Mouse (Mus musculus) liver, embryonic 12.5 days (tissue): Measurements from ENCODE around the gene Ywhah. TPM values are rescaled to one million over a fixed set of nuclear protein-coding genes. Genes with fewer than 3 reads are reported as not detected.

Source experiments
- ATAC-seq: fragments of 200-750 bp; cut with Nextera tagmentation; 2 replicates; pipeline ENCODE4 v1.8.0; 2017; ENCODE audit warnings: moderate number of reproducible peaks, mild to moderate bottlenecking, moderate library complexity
- H3K27ac ChIP-seq: fragments of 300-500 bp; sonication (generic); 2 replicates; pipeline ENCODE4 v1.5.1; 2016; ENCODE audit warnings: mild to moderate bottlenecking
- H3K27me3 ChIP-seq: fragments of 300-500 bp; sonication (generic); replicated peaks from 2 replicates; pipeline ENCODE4 v1.6.1; 2016; ENCODE audit warnings: mild to moderate bottlenecking, moderate library complexity
- H3K36me3 ChIP-seq: fragments of 300-500 bp; sonication (generic); 2 replicates; pipeline ENCODE4 v1.6.1; 2016; ENCODE audit warnings: mild to moderate bottlenecking, moderate library complexity
- H3K4me1 ChIP-seq: fragments of 300-500 bp; sonication (generic); 2 replicates; pipeline ENCODE4 v1.6.1; 2016
- H3K4me2 ChIP-seq: fragments of 300-500 bp; sonication (generic); 2 replicates; pipeline ENCODE4 v1.6.1; 2016; ENCODE audit warnings: mild to moderate bottlenecking, moderate library complexity
- H3K4me3 ChIP-seq: fragments of 300-500 bp; sonication (generic); 2 replicates; pipeline ENCODE4 v1.5.1; 2016; ENCODE audit warnings: mild to moderate bottlenecking, moderate library complexity
- H3K9ac ChIP-seq: fragments of 300-500 bp; sonication (generic); 2 replicates; pipeline ENCODE4 v1.6.1; 2016; ENCODE audit warnings: mild to moderate bottlenecking, moderate library complexity
- H3K9me3 ChIP-seq: fragments of 300-500 bp; sonication (generic); replicated peaks from 2 replicates; pipeline ENCODE4 v1.6.1; 2016; ENCODE audit warnings: mild to moderate bottlenecking, moderate library complexity
- WGBS: fragments of 180-500 bp; shearing (Covaris S2); methylation state at CpG from one replicate; pipeline ENCODE4 v1.1.7; 2016; ENCODE audit not compliant: insufficient replicate concordance; 5-methylcytosine and 5-hydroxymethylcytosine counted together
- polyA plus RNA-seq: library from polyadenylated mRNA; unstranded; fragments of >200 nt; fragmentation: Nextera tagmentation; extraction: Ambion mirVana; gene quantifications from 2 replicates; pipeline ENCODE4 v1.2.1, GENCODE M21; 2016

Ywhah gene
- polyA plus RNA-seq = 282 and 294 TPM in 2 replicates

DNA sequence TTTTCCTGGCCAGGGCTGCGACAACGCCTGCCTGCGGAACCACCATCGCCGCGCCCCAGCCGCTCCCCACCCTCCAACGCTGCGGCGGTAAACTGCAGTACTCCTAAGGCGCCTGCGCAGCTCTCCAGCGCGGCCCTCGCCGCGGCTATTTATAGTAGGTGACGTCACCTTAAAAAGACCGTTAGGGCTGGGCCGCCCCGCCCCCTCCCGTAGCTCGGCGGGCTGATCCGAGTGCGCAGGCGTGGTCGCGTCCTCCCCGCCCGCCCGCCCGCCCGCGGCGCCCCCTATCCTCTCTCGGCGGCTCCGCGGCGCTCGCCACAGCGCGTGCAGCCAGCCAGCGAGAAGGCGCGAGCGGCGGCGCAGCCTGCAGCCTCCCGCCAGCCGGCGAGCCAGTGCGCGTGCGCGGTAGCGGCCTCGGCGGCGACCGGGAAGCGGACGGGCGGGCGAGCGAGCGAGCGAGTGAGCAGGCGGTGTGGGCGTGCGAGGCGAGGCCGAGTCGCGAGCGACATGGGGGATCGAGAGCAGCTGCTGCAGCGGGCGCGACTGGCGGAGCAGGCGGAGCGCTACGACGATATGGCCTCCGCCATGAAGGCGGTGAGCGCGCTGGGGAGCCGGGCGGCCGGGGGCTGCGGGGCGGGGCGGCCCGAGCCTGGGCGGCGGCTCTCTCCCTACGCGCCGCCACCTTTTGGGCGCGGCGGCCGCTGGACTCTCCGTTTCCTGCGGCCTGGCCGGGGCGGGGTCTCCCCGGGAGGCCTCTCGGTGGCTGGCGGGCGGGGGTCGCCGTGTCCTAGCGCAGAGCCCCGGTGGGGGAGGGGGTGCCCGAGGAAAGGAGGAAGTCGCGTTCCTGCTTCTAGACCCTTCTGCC, at the start of gene Ywhah:
Gene Ywhah (plus strand): TSS at position 256 of the 865 bp plus-strand sequence.
- Histone ChIP-seq H3K4me3 (peak within 1 kb of the TSS; percentile 76), H3K4me2 (peak within 1 kb of the TSS; percentile 95), H3K4me1 (peaks cover 68% of the 10 kb centered on the region), H3K9ac (peak within 1 kb of the TSS; percentile 98), H3K27me3 (peaks cover 3% of the 10 kb centered on the region; the same call in 1 of the 2 replicates), H3K36me3 (peaks cover 32% of the 10 kb centered on the region), H3K27ac (peak within 1 kb of the TSS; percentile 100), H3K9me3 (no peaks in the 10 kb centered on the region)
- ATAC-seq = peak; percentile 93
- under 1% methylated on average over 91 of the region's 121 CpGs for WGBS

DNA sequence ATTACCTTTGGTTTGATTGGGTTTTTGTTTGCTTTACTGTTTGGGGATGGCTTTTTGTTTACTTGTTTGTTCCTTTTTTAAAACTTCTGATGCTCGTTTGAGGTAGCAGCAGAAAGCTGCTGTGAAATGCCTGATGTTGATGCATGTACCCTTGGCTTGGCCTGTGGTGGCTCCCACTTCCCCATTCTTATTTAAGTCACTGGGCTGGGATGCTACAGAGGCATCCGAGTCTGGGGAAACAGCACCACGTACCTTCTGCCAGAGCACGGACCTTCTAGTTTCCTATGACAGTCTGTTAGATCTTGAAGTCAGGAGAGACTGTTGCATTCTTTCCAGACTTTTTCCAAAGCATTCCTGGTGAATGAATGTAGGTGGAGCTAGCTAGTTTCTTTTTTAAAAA, 42.1 kb upstream of the Ywhah start:
- WGBS = 57% methylated on average over 4 of the region's 4 CpGs
- Histone ChIP-seq H3K27ac (no peak overlapping the region), H3K4me2 (no peak overlapping the region), H3K27me3 (no peaks in the 10 kb centered on the region), H3K9me3 (no peaks in the 10 kb centered on the region), H3K4me1 (0 out of 2 replicates have a peak, but pooled peaks cover 7% of the 10 kb centered on the region), H3K9ac (no peak overlapping the region), H3K36me3 (peaks cover 44% of the 10 kb centered on the region), H3K4me3 (no peak overlapping the region)
- ATAC-seq = no peak

DNA sequence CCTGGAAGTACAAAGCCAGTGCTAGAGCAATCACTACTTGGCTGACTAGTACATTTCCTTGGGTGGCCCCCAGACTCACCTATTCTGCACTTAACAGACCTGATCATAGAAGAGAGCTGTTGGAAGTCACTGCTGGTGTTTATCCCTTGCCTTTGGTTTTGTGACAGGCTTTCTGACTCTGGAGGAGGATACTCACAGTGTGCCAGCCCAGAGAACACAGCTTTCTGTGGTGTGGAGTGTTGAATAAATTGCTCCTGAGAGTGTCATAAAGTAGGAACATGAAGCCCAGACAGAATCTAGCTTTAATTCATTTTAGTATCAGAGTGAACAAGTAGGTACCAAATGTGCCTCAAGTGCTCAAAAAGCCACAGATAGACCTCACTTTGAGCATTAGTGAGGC, 41.4 kb upstream of the Ywhah start:
- Histone ChIP-seq H3K4me1 (0 out of 2 replicates have a peak, but pooled peaks cover 7% of the 10 kb centered on the region), H3K9ac (no peak overlapping the region), H3K9me3 (no peaks in the 10 kb centered on the region), H3K36me3 (peaks cover 49% of the 10 kb centered on the region), H3K4me2 (no peak overlapping the region), H3K4me3 (no peak overlapping the region), H3K27me3 (no peaks in the 10 kb centered on the region), H3K27ac (no peak overlapping the region)
- ATAC-seq = no peak

DNA sequence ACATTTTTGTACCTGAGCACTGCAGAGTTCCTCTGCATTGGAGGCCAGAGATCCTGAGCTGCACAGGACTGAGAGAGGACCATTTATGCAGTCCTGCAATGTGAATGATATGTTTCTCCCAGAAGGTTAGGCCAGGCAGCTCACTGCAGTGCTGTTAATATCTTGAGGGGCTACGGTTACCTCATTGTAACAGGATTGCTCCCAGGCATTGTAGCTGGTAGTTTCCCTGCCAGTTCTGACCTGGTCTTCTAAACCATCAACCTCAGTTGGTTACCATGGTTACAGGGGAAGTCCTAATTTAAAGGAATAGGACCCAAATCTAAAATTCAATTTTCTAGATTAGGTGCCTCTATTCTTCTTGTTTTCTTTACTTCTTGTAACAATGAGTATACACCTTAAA, 33.2 kb upstream of the Ywhah start:
- 76% methylated on average over 1 of the region's 1 CpGs for WGBS
- Histone ChIP-seq H3K9me3 (no peaks in the 10 kb centered on the region), H3K27ac (no peak overlapping the region), H3K4me3 (no peak overlapping the region), H3K4me2 (no peak overlapping the region), H3K36me3 (peaks cover 66% of the 10 kb centered on the region), H3K4me1 (peaks cover 6% of the 10 kb centered on the region; the same call in 1 of the 2 replicates), H3K9ac (no peak overlapping the region), H3K27me3 (no peaks in the 10 kb centered on the region)
- no peak for ATAC-seq

DNA sequence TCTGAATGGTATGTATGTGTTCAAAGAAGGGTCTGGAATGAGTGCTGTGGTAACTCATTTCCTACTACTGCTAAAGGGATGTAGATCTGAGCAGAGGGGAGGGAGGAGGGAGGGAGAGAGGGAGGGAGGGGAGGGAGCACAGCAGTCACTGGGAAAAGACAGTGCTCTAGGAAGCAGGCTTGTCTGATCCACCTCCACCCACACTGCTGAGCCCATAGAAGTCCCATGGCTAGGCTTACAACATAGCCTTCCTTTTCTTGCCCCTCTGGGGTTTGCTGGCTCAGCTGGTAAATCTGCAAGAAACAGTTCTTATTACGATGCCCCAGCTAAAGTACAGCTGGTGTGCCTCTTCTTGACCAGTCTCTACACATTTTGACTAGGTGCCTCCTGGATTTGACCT, 30.7 kb upstream of the Ywhah start:
- WGBS = 46% methylated on average over 1 of the region's 1 CpGs

DNA sequence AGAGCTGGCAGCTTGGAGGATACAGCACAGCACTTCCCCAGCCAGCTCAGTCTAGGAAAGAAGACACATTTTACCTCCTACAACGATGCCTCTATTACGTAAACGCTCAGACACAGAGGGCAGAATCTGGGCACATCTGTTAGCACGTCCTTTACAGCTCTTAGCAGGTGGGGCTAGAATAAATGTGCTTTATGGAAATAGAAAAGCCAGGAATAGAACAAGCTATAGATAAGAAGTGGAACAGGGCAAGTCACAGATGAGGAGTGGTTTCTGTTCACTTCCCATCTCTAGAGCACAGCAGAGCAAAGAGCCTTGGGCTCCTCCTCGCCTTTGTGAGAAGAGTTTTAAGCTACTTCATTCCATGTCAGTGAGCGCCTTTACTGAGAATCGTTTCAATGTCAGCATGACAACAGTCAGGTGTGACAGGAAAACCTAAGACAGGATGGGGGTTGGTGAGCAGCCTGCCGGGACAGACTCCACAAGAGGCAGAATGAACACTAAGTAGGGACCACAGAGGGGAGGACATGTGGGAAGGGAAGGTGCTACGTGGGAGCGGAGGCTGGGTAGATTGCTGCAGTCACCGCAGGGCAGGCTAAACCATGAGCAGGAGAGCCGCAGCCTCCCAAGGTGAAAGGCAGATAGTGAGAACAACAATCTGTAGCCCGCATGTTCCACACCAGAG, 28.5 kb upstream of the Ywhah start:
- no peak overlapping the region for H3K4me3 ChIP-seq
- H3K9ac ChIP-seq = no peak overlapping the region
- H3K27me3 ChIP-seq = no peaks in the 10 kb centered on the region
- no peak overlapping the region for H3K27ac ChIP-seq
- 75% methylated on average over 13 of the region's 13 CpGs for WGBS
- H3K4me2 ChIP-seq = no peak overlapping the region
- H3K9me3 ChIP-seq = no peaks in the 10 kb centered on the region
- peaks cover 23% of the 10 kb centered on the region for H3K36me3 ChIP-seq
- ATAC-seq = no peak
- peaks cover 6% of the 10 kb centered on the region; the same call in 1 of the 2 replicates for H3K4me1 ChIP-seq

More for the DNA sequence above, 30.7 kb upstream of the Ywhah start:
- Histone ChIP-seq H3K9me3 (no peaks in the 10 kb centered on the region), H3K36me3 (peaks cover 45% of the 10 kb centered on the region), H3K4me1 (peaks cover 6% of the 10 kb centered on the region; the same call in 1 of the 2 replicates), H3K27me3 (no peaks in the 10 kb centered on the region), H3K4me2 (no peak overlapping the region), H3K4me3 (no peak overlapping the region), H3K9ac (no peak overlapping the region), H3K27ac (no peak overlapping the region)
- no peak for ATAC-seq

DNA sequence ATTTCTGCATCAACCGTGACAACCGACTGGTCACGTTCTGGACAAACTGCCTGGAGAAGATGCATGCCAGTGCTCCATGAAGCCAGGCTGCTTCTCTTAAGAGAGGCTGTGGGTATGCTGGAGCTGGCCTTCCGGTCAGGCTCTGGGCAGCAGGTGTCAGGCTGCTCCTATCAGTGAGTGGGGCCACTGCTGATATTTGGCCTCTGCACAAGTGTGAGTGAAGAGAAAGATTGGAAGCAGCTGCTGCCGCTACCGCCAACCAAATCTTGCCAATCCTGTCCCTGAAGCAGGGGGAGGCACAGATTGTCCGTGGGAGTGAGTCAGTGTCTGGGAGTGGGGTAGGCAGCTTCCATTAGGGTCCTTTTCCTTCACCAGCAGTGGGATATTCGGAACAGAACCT, 27.5 kb upstream of the Ywhah start:
- ATAC-seq = no peak
- Histone ChIP-seq H3K36me3 (peaks cover 20% of the 10 kb centered on the region), H3K4me1 (peaks cover 6% of the 10 kb centered on the region; the same call in 1 of the 2 replicates), H3K4me3 (no peak overlapping the region), H3K27ac (no peak overlapping the region), H3K4me2 (no peak overlapping the region), H3K9ac (no peak overlapping the region), H3K9me3 (no peaks in the 10 kb centered on the region), H3K27me3 (no peaks in the 10 kb centered on the region)
- 74% methylated on average over 8 of the region's 8 CpGs for WGBS

DNA sequence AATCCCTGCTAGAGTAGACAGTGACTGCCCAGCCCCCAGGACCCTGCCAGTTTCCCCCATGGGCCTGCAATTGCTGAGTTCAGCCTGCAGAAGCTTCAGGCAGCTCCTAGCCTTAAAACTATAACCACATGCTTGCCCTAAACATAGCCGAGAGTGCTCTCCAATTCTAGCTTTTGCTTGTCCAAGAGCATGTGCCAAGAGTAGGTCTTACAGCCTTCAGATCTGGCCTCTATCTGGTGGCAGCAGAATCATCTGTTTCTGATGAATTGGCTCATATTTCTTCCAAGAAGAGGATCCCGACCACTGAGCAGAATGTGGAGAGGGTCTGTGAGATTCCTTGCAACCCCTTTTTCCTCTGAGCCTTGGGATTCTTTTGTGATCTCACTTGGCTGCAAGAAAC, 24.1 kb upstream of the Ywhah start:
- Histone ChIP-seq H3K4me2 (no peak overlapping the region), H3K9me3 (no peaks in the 10 kb centered on the region), H3K4me1 (no peaks in the 10 kb centered on the region), H3K27me3 (peaks cover 14% of the 10 kb centered on the region; the same call in 1 of the 2 replicates), H3K4me3 (no peak overlapping the region), H3K36me3 (peaks cover under 1% of the 10 kb centered on the region; the same call in 1 of the 2 replicates), H3K27ac (no peak overlapping the region), H3K9ac (no peak overlapping the region)
- WGBS = 50% methylated on average over 2 of the region's 2 CpGs
- no peak for ATAC-seq

DNA sequence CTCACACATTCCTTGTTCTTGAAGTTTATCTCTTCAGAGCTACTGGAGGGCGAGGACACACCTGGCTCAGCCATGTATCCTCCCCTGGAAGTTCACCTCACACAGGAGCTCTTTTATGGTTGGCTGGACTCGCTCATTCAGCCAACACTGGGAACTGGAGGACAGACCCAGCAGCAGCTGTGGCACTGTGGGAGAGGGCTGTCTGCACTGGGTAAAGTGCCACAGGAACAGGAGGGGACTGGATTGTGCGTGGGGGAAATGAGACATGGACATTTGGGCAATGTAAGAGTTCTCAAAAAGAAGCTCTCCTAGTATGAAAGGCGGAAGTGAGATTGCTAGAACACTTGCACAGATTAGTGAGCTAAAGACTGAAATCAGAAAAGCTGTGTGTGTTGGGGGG, 22.9 kb upstream of the Ywhah start:
- no peaks in the 10 kb centered on the region for H3K36me3 ChIP-seq
- no peaks in the 10 kb centered on the region for H3K9me3 ChIP-seq
- 56% methylated on average over 4 of the region's 4 CpGs for WGBS
- H3K9ac ChIP-seq = no peak overlapping the region
- H3K27ac ChIP-seq = no peak overlapping the region
- H3K4me1 ChIP-seq = no peaks in the 10 kb centered on the region
- no peak overlapping the region for H3K4me3 ChIP-seq
- H3K4me2 ChIP-seq = no peak overlapping the region
- ATAC-seq = no peak
- H3K27me3 ChIP-seq = peaks cover 15% of the 10 kb centered on the region; the same call in 1 of the 2 replicates

DNA sequence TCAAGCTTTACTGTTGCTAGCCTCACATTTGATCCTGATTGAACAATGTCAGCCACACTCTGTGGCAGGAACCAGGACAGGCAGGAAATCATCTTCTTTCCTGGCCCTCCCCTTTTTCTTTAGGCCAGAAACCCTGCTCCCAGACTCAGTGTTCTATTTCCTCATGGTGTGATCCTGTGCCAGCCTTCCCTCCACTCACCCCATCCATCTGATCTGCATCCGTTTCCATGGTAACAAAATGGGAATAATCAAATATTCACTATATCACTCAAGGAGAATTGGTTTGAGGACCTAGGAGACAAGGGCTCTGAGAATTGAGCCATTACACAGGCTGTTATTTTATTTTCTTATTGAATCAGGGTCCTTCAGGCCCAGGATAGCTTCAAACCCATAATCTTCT, 22.1 kb upstream of the Ywhah start:
- H3K36me3 ChIP-seq = no peaks in the 10 kb centered on the region
- peaks cover 15% of the 10 kb centered on the region; the same call in 1 of the 2 replicates for H3K27me3 ChIP-seq
- H3K4me2 ChIP-seq = no peak overlapping the region
- no peak overlapping the region for H3K27ac ChIP-seq
- no peaks in the 10 kb centered on the region for H3K9me3 ChIP-seq
- H3K4me3 ChIP-seq = no peak overlapping the region
- no peak for ATAC-seq
- no peaks in the 10 kb centered on the region for H3K4me1 ChIP-seq
- no peak overlapping the region for H3K9ac ChIP-seq
- 64% methylated on average over 1 of the region's 1 CpGs for WGBS

DNA sequence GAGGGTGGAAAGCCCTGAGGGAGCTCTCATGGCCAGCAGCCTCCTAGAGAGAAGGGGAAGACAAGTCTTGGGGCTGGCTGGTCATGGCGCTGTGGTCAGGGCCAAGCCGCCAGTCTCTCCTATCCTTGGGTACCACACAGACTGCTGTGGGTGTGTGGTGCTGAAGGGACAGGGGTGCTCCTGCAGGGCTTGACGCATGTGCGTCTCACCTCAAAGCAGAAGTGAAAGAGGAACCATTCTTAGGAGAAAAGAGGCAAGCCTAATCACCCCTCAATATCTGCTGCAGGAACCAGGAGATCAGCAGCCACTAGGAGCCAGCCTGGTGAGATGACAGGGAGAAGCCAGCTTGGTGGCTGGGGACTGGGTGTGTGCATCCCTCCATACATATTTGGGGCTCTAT, 20.9 kb upstream of the Ywhah start:
- Histone ChIP-seq H3K9me3 (no peaks in the 10 kb centered on the region), H3K9ac (no peak overlapping the region), H3K4me1 (no peaks in the 10 kb centered on the region), H3K36me3 (no peaks in the 10 kb centered on the region), H3K27me3 (peaks cover 17% of the 10 kb centered on the region; the same call in 1 of the 2 replicates), H3K4me2 (no peak overlapping the region), H3K27ac (no peak overlapping the region), H3K4me3 (no peak overlapping the region)
- WGBS = 5% methylated on average over 4 of the region's 4 CpGs
- ATAC-seq = no peak

DNA sequence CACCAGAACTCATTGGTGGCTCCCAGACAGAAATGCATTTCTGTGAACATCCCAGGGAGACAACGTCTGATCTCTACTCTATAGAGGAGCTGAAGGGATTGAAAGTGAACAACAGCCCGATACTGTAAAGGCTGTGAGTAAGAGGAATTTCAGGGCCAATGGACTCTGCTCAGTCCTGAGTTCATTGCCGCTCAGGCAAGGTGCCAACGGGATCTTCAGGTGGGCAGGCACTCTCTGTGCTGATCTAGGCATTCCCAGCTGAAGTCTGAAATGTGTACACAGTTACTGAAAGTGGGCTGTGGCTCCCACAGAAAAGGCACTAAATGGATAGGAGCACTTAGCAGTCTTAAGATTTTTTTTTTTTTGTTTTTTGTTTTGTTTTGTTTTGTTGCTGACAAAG, 19.8 kb upstream of the Ywhah start:
- no peak overlapping the region for H3K9ac ChIP-seq
- H3K4me2 ChIP-seq = no peak overlapping the region
- H3K4me3 ChIP-seq = no peak overlapping the region
- H3K9me3 ChIP-seq = no peaks in the 10 kb centered on the region
- ATAC-seq = no peak
- no peak overlapping the region for H3K27ac ChIP-seq
- 73% methylated on average over 4 of the region's 4 CpGs for WGBS
- H3K4me1 ChIP-seq = no peaks in the 10 kb centered on the region
- H3K27me3 ChIP-seq = peaks cover 21% of the 10 kb centered on the region; the same call in 1 of the 2 replicates
- no peaks in the 10 kb centered on the region for H3K36me3 ChIP-seq
